Mouse (Mus musculus) erythroblast, embryonic 14.5 days (primary cell): ENCODE results near the gene Gm49673. TPM values are rescaled to one million over a fixed set of nuclear protein-coding genes. Genes with fewer than 3 reads are reported as not detected.
"Not testable (repeated sequence)": the region's sequence is repeated elsewhere in the genome, so short reads cannot be mapped to it uniquely, and the experiment has no call there.

Experiments
- H3K27me3 ChIP-seq: 2 replicates; pipeline ENCODE4 v1.6.1; 2012; ENCODE audit warnings: inconsistent platforms; ENCODE audit not compliant: control insufficient read depth
- H3K36me3 ChIP-seq: 2 replicates; pipeline ENCODE4 v1.6.1; 2012; ENCODE audit warnings: mild to moderate bottlenecking, inconsistent platforms; ENCODE audit not compliant: control insufficient read depth
- H3K4me1 ChIP-seq: 2 replicates; pipeline ENCODE4 v1.6.1; 2012; ENCODE audit warnings: inconsistent platforms; ENCODE audit not compliant: control insufficient read depth
- H3K4me3 ChIP-seq: replicated peaks from 2 replicates; pipeline ENCODE3; 2012; ENCODE audit warnings: moderate library complexity, mild to moderate bottlenecking, inconsistent platforms
- H3K9me3 ChIP-seq: 2 replicates; pipeline ENCODE4 v1.6.1; 2012; ENCODE audit warnings: low read length, inconsistent platforms, mixed read lengths; ENCODE audit not compliant: control insufficient read depth
- polyA plus RNA-seq: library from polyadenylated mRNA; stranded (reverse); fragments of >175 nt; gene quantifications from 2 replicates; pipeline ENCODE4 v1.2.3, GENCODE M21; 2012

Gm49673 gene
- polyA plus RNA-seq, 1 experiment: not detected

GRCm38 (mm10) chr17:8046178-8046577 is 101.4 kb downstream of the Gm49673 start:
- not testable (repeated sequence) for H3K4me1 ChIP-seq, H3K36me3 ChIP-seq, H3K27me3 ChIP-seq, H3K4me3 ChIP-seq, H3K9me3 ChIP-seq

- not testable (repeated sequence) for H3K27me3 ChIP-seq, H3K9me3 ChIP-seq, H3K4me3 ChIP-seq, H3K36me3 ChIP-seq, H3K4me1 ChIP-seq
Observed at GRCm38 (mm10) chr17:8041197-8041596, 106.4 kb downstream of the Gm49673 start.

- H3K4me1 ChIP-seq, H3K36me3 ChIP-seq: not testable (repeated sequence)
Observed at GRCm38 (mm10) chr17:8039916-8040635, 107.5 kb downstream of the Gm49673 start.

GRCm38 (mm10) chr17:8036976-8037375 is 110.6 kb downstream of the Gm49673 start:
- not testable (repeated sequence) for H3K27me3 ChIP-seq, H3K4me3 ChIP-seq, H3K4me1 ChIP-seq, H3K9me3 ChIP-seq, H3K36me3 ChIP-seq

More at GRCm38 (mm10) chr17:8039916-8040635, 107.5 kb downstream of the Gm49673 start:
- not testable (repeated sequence) for H3K9me3 ChIP-seq, H3K4me3 ChIP-seq, H3K27me3 ChIP-seq

Other genes with a start within 250 kb of the Gm49673 start
- 0.02 TPM in 1 of 2 replicates, not detected in the other for gene Tagap, start 221.8 kb downstream of the Gm49673 start, polyA plus RNA-seq
- gene Rsph3a, start 202.2 kb downstream of the Gm49673 start, polyA plus RNA-seq: 2.4 and 3.8 TPM in 2 replicates
- gene Rnaset2a, start 309 bp upstream of the Gm49673 start, polyA plus RNA-seq: 1.3 and 1.5 TPM in 2 replicates
- gene Fgfr1op, start 17.7 kb upstream of the Gm49673 start, polyA plus RNA-seq: 0.11 and 0.26 TPM in 2 replicates
- not detected in 2 replicates for gene Ccr6, start 88.3 kb upstream of the Gm49673 start, polyA plus RNA-seq
- gene Mpc1, start 135.1 kb upstream of the Gm49673 start, polyA plus RNA-seq: 1.7 and 1.8 TPM in 2 replicates
- 6.2 TPM in 2 replicates for gene Sft2d1, start 163.3 kb upstream of the Gm49673 start, polyA plus RNA-seq
- 0.01 and 0.03 TPM in 2 replicates for gene Prr18, start 189.7 kb upstream of the Gm49673 start, polyA plus RNA-seq
- not detected in 2 replicates for gene T2, start 208.2 kb upstream of the Gm49673 start, polyA plus RNA-seq